Mouse (Mus musculus) neural tube, embryonic 15.5 days (tissue): ENCODE results near the gene Lrpprc. TPM values are rescaled to one million over a fixed set of nuclear protein-coding genes. Genes with fewer than 3 reads are reported as not detected.
A peak's percentile ranks its signal among the peaks of the same experiment; 100 is the strongest.

ENCODE experiments used
- ATAC-seq: fragments of 200-750 bp; cut with Nextera tagmentation; 2 replicates; pipeline ENCODE4 v1.8.0; 2017; ENCODE audit warnings: mild to moderate bottlenecking, moderate TSS enrichment, moderate library complexity; ENCODE audit not compliant: low FRiP score
- H3K27ac ChIP-seq: fragments of 300-500 bp; sonication (generic); replicated peaks from 2 replicates; pipeline ENCODE4 v1.5.1; 2015; ENCODE audit warnings: mild to moderate bottlenecking, inconsistent platforms
- H3K27me3 ChIP-seq: fragments of 300-500 bp; sonication (generic); replicated peaks from 2 replicates; pipeline ENCODE4 v1.6.1; 2015; ENCODE audit warnings: inconsistent platforms
- H3K36me3 ChIP-seq: fragments of 300-500 bp; sonication (generic); 2 replicates; pipeline ENCODE4 v1.6.1; 2015; ENCODE audit warnings: inconsistent platforms
- H3K4me1 ChIP-seq: fragments of 300-500 bp; sonication (generic); 2 replicates; pipeline ENCODE4 v1.6.1; 2015; ENCODE audit warnings: inconsistent platforms
- H3K4me2 ChIP-seq: fragments of 300-500 bp; sonication (generic); 2 replicates; pipeline ENCODE4 v1.6.1; 2015; ENCODE audit warnings: inconsistent platforms, mild to moderate bottlenecking, moderate library complexity
- H3K4me3 ChIP-seq: fragments of 300-500 bp; sonication (generic); replicated peaks from 2 replicates; pipeline ENCODE4 v1.5.1; 2015; ENCODE audit warnings: mild to moderate bottlenecking, inconsistent platforms
- H3K9ac ChIP-seq: fragments of 300-500 bp; sonication (generic); replicated peaks from 2 replicates; pipeline ENCODE4 v1.6.1; 2015; ENCODE audit warnings: mild to moderate bottlenecking, inconsistent platforms
- H3K9me3 ChIP-seq: fragments of 300-500 bp; sonication (generic); replicated peaks from 2 replicates; pipeline ENCODE4 v1.6.1; 2016; ENCODE audit warnings: inconsistent platforms
- WGBS: fragments of 180-500 bp; shearing (Covaris S2); methylation state at CpG from one replicate; pipeline ENCODE4 v1.1.7; 2015; ENCODE audit warnings: mixed read lengths; 5-methylcytosine and 5-hydroxymethylcytosine counted together
- polyA plus RNA-seq: library from polyadenylated mRNA; unstranded; fragments of >200 nt; fragmentation: Nextera tagmentation; extraction: Ambion mirVana; gene quantifications from 2 replicates; pipeline ENCODE4 v1.2.1, GENCODE M21; 2015

Lrpprc gene
- polyA plus RNA-seq, 1 experiment from 2014 or later = 46.5 TPM

DNA sequence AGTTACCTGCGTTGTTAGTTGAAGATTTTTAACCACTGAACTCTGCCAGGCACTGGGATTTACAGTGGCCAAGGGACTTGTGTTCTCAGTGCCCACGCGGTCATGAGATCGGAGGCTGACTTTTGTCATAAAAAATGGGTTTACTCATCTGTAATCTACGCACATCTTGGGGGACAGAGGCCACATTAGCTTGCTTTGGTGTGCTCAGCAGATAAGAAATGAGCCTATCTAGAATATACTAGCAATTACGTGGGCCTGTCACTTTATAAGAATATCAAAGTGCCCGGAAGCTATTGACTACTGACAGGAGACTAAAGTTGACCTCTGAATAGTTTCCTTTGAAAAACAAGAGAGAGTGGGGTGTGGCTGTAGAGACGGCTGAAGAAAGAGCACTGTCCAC lies 131.6 kb downstream of the Lrpprc start:
- WGBS = 64% methylated on average over 8 of the region's 8 CpGs
- Histone ChIP-seq H3K27me3 (no peaks in the 10 kb centered on the region), H3K4me3 (no peak overlapping the region)

GRCm38 (mm10) chr17:84658195-84658594 lies 132.4 kb downstream of the Lrpprc start:
- ATAC-seq = no peak
- Histone ChIP-seq H3K9ac (no peak overlapping the region), H3K36me3 (no peaks in the 10 kb centered on the region), H3K27ac (no peak overlapping the region), H3K4me3 (no peak overlapping the region), H3K9me3 (no peaks in the 10 kb centered on the region), H3K4me2 (no peak overlapping the region), H3K4me1 (peaks cover 21% of the 10 kb centered on the region), H3K27me3 (no peaks in the 10 kb centered on the region)
- 53% methylated on average over 5 of the region's 5 CpGs for WGBS

More for the DNA sequence above, 131.6 kb downstream of the Lrpprc start:
- no peak overlapping the region for H3K9ac ChIP-seq
- H3K9me3 ChIP-seq = no peaks in the 10 kb centered on the region
- no peak for ATAC-seq
- H3K4me2 ChIP-seq = no peak overlapping the region
- H3K4me1 ChIP-seq = peaks cover 21% of the 10 kb centered on the region
- no peaks in the 10 kb centered on the region for H3K36me3 ChIP-seq
- H3K27ac ChIP-seq = no peak overlapping the region

GRCm38 (mm10) chr17:84657782-84658181 lies 132.8 kb downstream of the Lrpprc start:
- Histone ChIP-seq H3K4me3 (no peak overlapping the region), H3K27ac (no peak overlapping the region), H3K36me3 (no peaks in the 10 kb centered on the region), H3K9me3 (no peaks in the 10 kb centered on the region), H3K27me3 (no peaks in the 10 kb centered on the region), H3K4me2 (no peak overlapping the region), H3K4me1 (peaks cover 21% of the 10 kb centered on the region), H3K9ac (no peak overlapping the region)
- WGBS = 66% methylated on average over 7 of the region's 7 CpGs
- no peak for ATAC-seq

- H3K36me3 ChIP-seq = no peaks in the 10 kb centered on the region
- H3K9me3 ChIP-seq = no peaks in the 10 kb centered on the region
- no peak overlapping the region for H3K9ac ChIP-seq
- H3K4me3 ChIP-seq = no peak overlapping the region
- peak; percentile 34; the same call in 1 of the 2 replicates for ATAC-seq
- no peaks in the 10 kb centered on the region for H3K27me3 ChIP-seq
- no peak overlapping the region for H3K27ac ChIP-seq
- 43% methylated on average over 3 of the region's 3 CpGs for WGBS
- H3K4me2 ChIP-seq = no peak overlapping the region; the same call in 1 of the 2 replicates
- H3K4me1 ChIP-seq = peaks cover 21% of the 10 kb centered on the region
Measured at GRCm38 (mm10) chr17:84657422-84657732, 133.2 kb downstream of the Lrpprc start.

GRCm38 (mm10) chr17:84656653-84657421 lies 133.8 kb downstream of the Lrpprc start:
- Histone ChIP-seq H3K9me3 (no peaks in the 10 kb centered on the region), H3K4me1 (peaks cover 21% of the 10 kb centered on the region), H3K27me3 (no peaks in the 10 kb centered on the region), H3K9ac (no peak overlapping the region), H3K36me3 (no peaks in the 10 kb centered on the region), H3K4me3 (no peak overlapping the region), H3K27ac (peak overlapping the region; percentile 51; the same call in 1 of the 2 replicates), H3K4me2 (no peak overlapping the region; the same call in 1 of the 2 replicates)
- 24% methylated on average over 19 of the region's 19 CpGs for WGBS
- peak; percentile 58 for ATAC-seq

GRCm38 (mm10) chr17:84656205-84656604 lies 134.4 kb downstream of the Lrpprc start:
- 45% methylated on average over 5 of the region's 5 CpGs for WGBS
- Histone ChIP-seq H3K4me2 (no peak overlapping the region), H3K27ac (peak overlapping the region; percentile 51; the same call in 1 of the 2 replicates), H3K9ac (no peak overlapping the region), H3K27me3 (no peaks in the 10 kb centered on the region), H3K36me3 (no peaks in the 10 kb centered on the region), H3K4me3 (no peak overlapping the region), H3K4me1 (peaks cover 21% of the 10 kb centered on the region), H3K9me3 (no peaks in the 10 kb centered on the region)
- ATAC-seq = peak; percentile 59; the same call in 1 of the 2 replicates

Other genes with a start within 250 kb of the Lrpprc start
- 30.2 and 33.1 TPM in 2 replicates for gene Dync2li1, start 164.3 kb downstream of the Lrpprc start, polyA plus RNA-seq
- 0.08 TPM in 1 of 2 replicates, not detected in the other for gene Abcg8, start 114.5 kb downstream of the Lrpprc start, polyA plus RNA-seq
- 0.93 and 0.95 TPM in 2 replicates for gene Abcg5, start 107.8 kb downstream of the Lrpprc start, polyA plus RNA-seq
- gene Ppm1b, start 166.0 kb upstream of the Lrpprc start, polyA plus RNA-seq = 82.2 and 84.7 TPM in 2 replicates
- gene Slc3a1, start 237.6 kb upstream of the Lrpprc start, polyA plus RNA-seq = 0.14 and 0.37 TPM in 2 replicates